In the genomic region with DNA sequence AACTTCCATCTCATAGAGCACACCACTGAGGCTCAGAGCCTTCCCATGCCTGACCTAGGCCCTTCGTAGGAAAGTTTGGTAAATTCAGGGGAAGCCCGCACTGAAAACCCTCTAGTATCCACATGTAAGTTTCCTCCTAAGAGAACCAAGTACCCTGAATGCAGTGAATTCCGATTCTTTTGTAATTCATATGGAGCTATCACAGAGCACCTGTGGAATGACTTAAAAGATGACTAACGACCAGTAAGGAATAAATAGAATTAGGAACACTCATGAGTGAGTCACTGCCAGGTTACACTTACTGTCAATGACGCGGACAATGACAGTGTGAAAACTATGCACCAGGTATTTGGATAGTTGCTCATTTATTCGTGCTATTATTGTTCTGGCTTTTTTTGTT, we compare ENCODE assay signal across 24 mouse cellular contexts.
"Had no signal": no experiment of that assay in that cellular context is flagged by ENCODE, and none has a peak within 500 bp of the region (broad histone marks: within the 10 kb centered on the region; RNA-seq: fewer than 3 reads in every experiment).

No protein-coding gene starts in this region.

- H3K9me3 ChIP-seq: hindbrain, embryonic 13.5 days; hindbrain, embryonic 15.5 days; liver, embryonic 12.5 days had no signal

- H3K27ac ChIP-seq: heart, embryonic 13.5 days; heart, embryonic 15.5 days; hindbrain, embryonic 13.5 days; hindbrain, embryonic 15.5 days; hindbrain, postnatal 0 days; kidney, embryonic 15.5 days; kidney, postnatal 0 days; limb, embryonic 13.5 days; limb, embryonic 15.5 days; liver, embryonic 12.5 days; liver, embryonic 14.5 days had no signal

- H3K36me3 ChIP-seq: heart, embryonic 13.5 days; heart, embryonic 15.5 days; hindbrain, embryonic 13.5 days; hindbrain, embryonic 15.5 days; kidney, embryonic 15.5 days; limb, embryonic 13.5 days; limb, embryonic 15.5 days; liver, embryonic 12.5 days had no signal

- DNase-seq: gastrocnemius, postnatal 14 days; gastrocnemius, postnatal 36 days; heart, adult 11 months; heart, postnatal 14 days; heart, postnatal 36 days; kidney, adult 11 months; kidney, adult 2 months; kidney, adult 9 months; kidney, postnatal 14 days; kidney, postnatal 36 days; layer of hippocampus, adult 9-11 months; layer of hippocampus, postnatal 36 days; left cerebral cortex, postnatal 4 days had no signal

- H3K4me3 ChIP-seq: heart, embryonic 13.5 days; heart, embryonic 15.5 days; hindbrain, embryonic 13.5 days; hindbrain, embryonic 15.5 days; kidney, embryonic 15.5 days; limb, embryonic 13.5 days; limb, embryonic 15.5 days; liver, embryonic 12.5 days had no signal
